In the genomic region with DNA sequence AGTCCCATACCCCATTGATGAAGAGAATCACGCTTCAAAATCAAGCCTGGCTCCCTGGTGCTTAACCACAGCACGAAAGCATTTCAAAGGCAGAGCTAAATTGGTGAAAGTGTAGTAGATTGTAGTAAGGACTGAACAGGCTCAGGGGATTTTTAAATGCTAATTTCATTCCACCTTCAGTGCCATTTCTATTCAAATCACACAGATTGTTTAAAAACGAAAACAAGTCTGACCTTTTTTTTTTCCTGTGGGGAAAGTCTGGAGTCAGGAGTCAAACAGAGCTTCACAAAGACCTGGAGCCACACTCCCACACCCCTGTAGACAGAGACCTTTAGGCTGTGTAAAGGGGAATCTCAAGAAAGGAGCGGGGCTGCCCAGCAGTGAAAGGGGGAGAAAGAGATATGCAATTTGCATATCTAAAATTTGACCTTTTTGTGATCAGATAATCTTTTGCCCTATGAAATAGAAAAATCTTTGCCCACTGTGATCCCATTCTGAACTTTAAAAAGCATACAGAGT, we compare ENCODE assay signal across 8 mouse cellular contexts. TPM values are rescaled to one million over a fixed set of nuclear protein-coding genes. Genes with fewer than 3 reads are reported as not detected.
DNase-seq lines count a peak whose midpoint lies in the region; ATAC-seq lines count a peak whose summit lies in the region.

No protein-coding gene starts in this region.

- H3K4me3 ChIP-seq in kidney, embryonic 16.5 days (ENCODE audit: low read length): peak overlapping the region; percentile 38
- peak overlapping the region; percentile 22 for H3K4me3 ChIP-seq in intestine, embryonic 14.5 days (ENCODE audit: low read depth, low read length)
- H3K4me3 ChIP-seq in neural tube, embryonic 12.5 days: peak overlapping the region; percentile 25

- no peaks in the 10 kb centered on the region for H3K27me3 ChIP-seq in kidney, embryonic 16.5 days (ENCODE audit: insufficient read depth, low read length)
- no peaks in the 10 kb centered on the region for H3K27me3 ChIP-seq in intestine, embryonic 14.5 days (replicated peaks; ENCODE audit: control insufficient read depth, insufficient read depth, low read length)
- no peaks in the 10 kb centered on the region for H3K27me3 ChIP-seq in neural tube, embryonic 12.5 days (replicated peaks)

- H3K4me2 ChIP-seq in kidney, embryonic 16.5 days (replicated peaks; ENCODE audit: low read depth, low read length): peak overlapping the region; percentile 59
- peak overlapping the region; percentile 56 for H3K4me2 ChIP-seq in intestine, embryonic 14.5 days (ENCODE audit: low read length)
- H3K4me2 ChIP-seq in neural tube, embryonic 12.5 days (replicated peaks): peak overlapping the region; percentile 56

- no peaks in the 10 kb centered on the region for H3K36me3 ChIP-seq in kidney, embryonic 16.5 days (ENCODE audit: insufficient read depth, low read length)
- no peaks in the 10 kb centered on the region for H3K36me3 ChIP-seq in intestine, embryonic 14.5 days (ENCODE audit: control insufficient read depth, insufficient read depth, low read length)
- no peaks in the 10 kb centered on the region for H3K36me3 ChIP-seq in neural tube, embryonic 12.5 days

- no peaks in the 10 kb centered on the region for H3K9me3 ChIP-seq in kidney, embryonic 16.5 days (ENCODE audit: low read length)
- no peaks in the 10 kb centered on the region for H3K9me3 ChIP-seq in intestine, embryonic 14.5 days (ENCODE audit: control insufficient read depth, low read length)
- H3K9me3 ChIP-seq in neural tube, embryonic 12.5 days: no peaks in the 10 kb centered on the region

- H3K9ac ChIP-seq in kidney, embryonic 16.5 days (replicated peaks; ENCODE audit: low read length): 0 out of 2 replicates have a peak overlapping the region, but pooled peaks have one; percentile 40
- H3K9ac ChIP-seq in intestine, embryonic 14.5 days (ENCODE audit: low read length): peak overlapping the region; percentile 30; the same call in 1 of the 2 replicates
- H3K9ac ChIP-seq in neural tube, embryonic 12.5 days: 0 out of 2 replicates have a peak overlapping the region, but pooled peaks have one; percentile 38

- DNase-seq in kidney, postnatal 14 days: no peak
- DNase-seq in embryo, embryonic 11 days: peak; percentile 41
- no peak for DNase-seq in intestine, embryonic 14.5 days (ENCODE audit: low spot score)
- no peak for DNase-seq in gastrocnemius, postnatal 14 days
- DNase-seq in gastrocnemius, adult 18-20 months (ENCODE audit: low spot score): no peak
- no peak for DNase-seq in retina, postnatal 1 day

- 24% methylated on average over 4 of the region's 4 CpGs for WGBS in kidney, embryonic 16.5 days
- 44% methylated on average over 4 of the region's 4 CpGs for WGBS in intestine, embryonic 14.5 days
- 6% methylated on average over 4 of the region's 4 CpGs for WGBS in neural tube, embryonic 12.5 days

- H3K27ac ChIP-seq in kidney, embryonic 16.5 days (ENCODE audit: low read length): no peak overlapping the region
- H3K27ac ChIP-seq in intestine, embryonic 14.5 days (ENCODE audit: low read depth): no peak overlapping the region
- no peak overlapping the region for H3K27ac ChIP-seq in neural tube, embryonic 12.5 days

- ATAC-seq in kidney, embryonic 16.5 days (ENCODE audit: low FRiP score, low TSS enrichment): no peak
- no peak for ATAC-seq in intestine, embryonic 14.5 days (replicated peaks; ENCODE audit: low FRiP score, low TSS enrichment, low read depth)
- 0 out of 2 replicates have a peak, but pooled peaks have one; percentile 49 for ATAC-seq in neural tube, embryonic 12.5 days (ENCODE audit: low FRiP score, low read depth)

- H3K4me1 ChIP-seq in kidney, embryonic 16.5 days (ENCODE audit: insufficient read depth, low read length): peaks cover 7% of the 10 kb centered on the region
- H3K4me1 ChIP-seq in intestine, embryonic 14.5 days (replicated peaks; ENCODE audit: control insufficient read depth, insufficient read depth, low read length): no peaks in the 10 kb centered on the region
- peaks cover 17% of the 10 kb centered on the region for H3K4me1 ChIP-seq in neural tube, embryonic 12.5 days

- intact Hi-C loops in gastrocnemius, postnatal 14 days (cut with DNase I; ENCODE audit: low total_unique reads): loop anchor here (5.0 to 10.0 kb wide), 2 partner anchors 100 to 768 kb away; no protein-coding TSS in a partner anchor

RNA-seq across cellular contexts. Expression of a gene that starts 28.6 kb away (rescaled TPM):
- polyA plus RNA-seq in kidney, embryonic 16.5 days (2015; fragmentation: Nextera tagmentation; extraction: Ambion mirVana): not detected in 2 replicates
- polyA plus RNA-seq in intestine, embryonic 14.5 days (2014; fragmentation: Nextera tagmentation; extraction: Ambion mirVana): not detected in 2 replicates
- not detected in 2 replicates for polyA plus RNA-seq in neural tube, embryonic 12.5 days (2016; fragmentation: Nextera tagmentation; extraction: Ambion mirVana)
- not detected for total RNA-seq in gastrocnemius, postnatal 14 days (2021)
- not detected for total RNA-seq in gastrocnemius, adult 18-20 months (2021)
